Mouse (Mus musculus) MEL (cell line): ENCODE results near the gene Dpf3. TPM values are rescaled to one million over a fixed set of nuclear protein-coding genes. Genes with fewer than 3 reads are reported as not detected.

Source experiments
- DNase-seq: peaks from one replicate; pipeline ENCODE4 v3.0.0; 2011; ENCODE audit warnings: low read depth, low spot score
- H3K27ac ChIP-seq: 2 replicates; pipeline ENCODE4 v1.5.1; 2012; ENCODE audit warnings: low read depth, mild to moderate bottlenecking, control low read depth, low read length, moderate library complexity; ENCODE audit not compliant: control insufficient read depth
- H3K27me3 ChIP-seq, 2 experiments: fragments of 150-350 bp in 1 of 2; sonication (generic) in 1 of 2; 2 replicates each; pipeline ENCODE4 v1.6.1; 2012; ENCODE audit warnings: low read length in 2 of 2, mild to moderate bottlenecking in 2 of 2, improper control_type of control experiment in 1 of 2, moderate library complexity in 1 of 2; ENCODE audit not compliant: insufficient read depth in 2 of 2, control insufficient read depth in 1 of 2
- H3K36me3 ChIP-seq, 2 experiments: 2 replicates each; pipeline ENCODE4 v1.6.1; 2012 to 2014; ENCODE audit warnings: low read length in 2 of 2, improper control_type of control experiment in 1 of 2, inconsistent platforms in 1 of 2, mild to moderate bottlenecking in 1 of 2; ENCODE audit not compliant: insufficient read depth in 2 of 2, control insufficient read depth in 1 of 2
- H3K4me1 ChIP-seq, 2 experiments: fragments of 150-350 bp in 1 of 2; sonication (generic) in 1 of 2; 2 replicates each; pipeline ENCODE4 v1.6.1; 2012; ENCODE audit warnings: low read length in 2 of 2, improper control_type of control experiment in 1 of 2, mild to moderate bottlenecking in 1 of 2; ENCODE audit not compliant: insufficient read depth in 2 of 2, control insufficient read depth in 1 of 2
- H3K4me3 ChIP-seq, 2 experiments: fragments of 150-350 bp in 1 of 2; sonication (generic) in 1 of 2; 2 replicates each; pipeline ENCODE4 v1.5.1; 2012; ENCODE audit warnings: low read depth in 2 of 2, low read length in 2 of 2, mild to moderate bottlenecking in 2 of 2, moderate library complexity in 2 of 2, control low read depth in 1 of 2, improper control_type of control experiment in 1 of 2; ENCODE audit not compliant: control insufficient read depth in 1 of 2, insufficient read depth in 1 of 2
- H3K79me2 ChIP-seq: 2 replicates; pipeline ENCODE4 v1.6.1; 2012; ENCODE audit warnings: mild to moderate bottlenecking, low read length, moderate library complexity; ENCODE audit not compliant: control insufficient read depth, poor library complexity, insufficient read depth
- H3K9ac ChIP-seq: 2 replicates; pipeline ENCODE4 v1.6.1; 2012; ENCODE audit warnings: low read depth, mild to moderate bottlenecking, control low read depth, low read length, moderate library complexity; ENCODE audit not compliant: control insufficient read depth, poor library complexity, severe bottlenecking
- H3K9me3 ChIP-seq: fragments of 150-350 bp; sonication (generic); replicated peaks from 2 replicates; pipeline ENCODE4 v1.6.1; 2012; ENCODE audit warnings: mild to moderate bottlenecking, low read length, improper control_type of control experiment, moderate library complexity; ENCODE audit not compliant: insufficient read depth
- BHLHE40 ChIP-seq: IDR thresholded peaks from 2 replicates; pipeline ENCODE4 v1.6.1; 2012; ENCODE audit warnings: low read depth, mild to moderate bottlenecking, inconsistent platforms, low read length, improper control_type of control experiment, borderline replicate concordance
- E2F4 ChIP-seq: IDR thresholded peaks from 2 replicates; pipeline ENCODE4 v1.6.1; 2011; ENCODE audit warnings: low read depth, low read length, improper control_type of control experiment, borderline replicate concordance
- EP300 ChIP-seq, 2 experiments: IDR thresholded peaks; 2 replicates each; pipeline ENCODE4 v1.6.1; 2011; ENCODE audit warnings: improper control_type of control experiment in 2 of 2, low read length in 2 of 2, low read depth in 1 of 2, mild to moderate bottlenecking in 1 of 2
- GABPA ChIP-seq: IDR thresholded peaks from 2 replicates; pipeline ENCODE4 v1.6.1; 2012; ENCODE audit warnings: low read depth, mild to moderate bottlenecking, inconsistent platforms, low read length, improper control_type of control experiment, moderate library complexity
- GATA1 ChIP-seq: IDR thresholded peaks from 2 replicates; pipeline ENCODE4 v1.6.1; 2011; ENCODE audit warnings: low read depth, low read length, improper control_type of control experiment
- HCFC1 ChIP-seq: IDR thresholded peaks from 2 replicates; pipeline ENCODE4 v1.6.1; 2012; ENCODE audit warnings: low read depth, mild to moderate bottlenecking, inconsistent platforms, low read length, improper control_type of control experiment, moderate library complexity
- JUND ChIP-seq: IDR thresholded peaks from 2 replicates; pipeline ENCODE4 v1.6.1; 2011; ENCODE audit warnings: low read depth, mild to moderate bottlenecking, improper control_type of control experiment, low read length
- KAT2A ChIP-seq: conservative IDR thresholded peaks from 2 replicates; pipeline ENCODE4 v1.6.1; 2012; ENCODE audit warnings: low read depth, low read length, improper control_type of control experiment, inconsistent platforms
- MAFK ChIP-seq: IDR thresholded peaks from 2 replicates; pipeline ENCODE4 v1.6.1; 2011; ENCODE audit warnings: low read depth, mild to moderate bottlenecking, low read length, improper control_type of control experiment, borderline replicate concordance
- MAX ChIP-seq: IDR thresholded peaks from 2 replicates; pipeline ENCODE4 v1.6.1; 2011; ENCODE audit warnings: low read length, improper control_type of control experiment
- MYB ChIP-seq: IDR thresholded peaks from 2 replicates; pipeline ENCODE4 v1.6.1; 2011; ENCODE audit warnings: mild to moderate bottlenecking, low read depth, low read length, improper control_type of control experiment
- MYC ChIP-seq: IDR thresholded peaks from 2 replicates; pipeline ENCODE4 v1.6.1; 2011; ENCODE audit warnings: low read depth, mild to moderate bottlenecking, low read length, improper control_type of control experiment, moderate library complexity
- POLR2AphosphoS2 ChIP-seq: IDR thresholded peaks from 2 replicates; pipeline ENCODE4 v1.6.1; 2011; ENCODE audit warnings: low read length, improper control_type of control experiment
- RAD21 ChIP-seq: IDR thresholded peaks from 2 replicates; pipeline ENCODE4 v1.6.1; 2011; ENCODE audit warnings: mild to moderate bottlenecking, low read depth, low read length, improper control_type of control experiment
- UBTF ChIP-seq: IDR thresholded peaks from 2 replicates; pipeline ENCODE4 v1.6.1; 2012; ENCODE audit warnings: low read depth, mild to moderate bottlenecking, inconsistent platforms, low read length, improper control_type of control experiment, moderate library complexity, borderline replicate concordance; ENCODE audit not compliant: insufficient read depth
- USF2 ChIP-seq, 2 experiments: IDR thresholded peaks; 2 replicates each; pipeline ENCODE4 v1.6.1; 2011 to 2012; ENCODE audit warnings: improper control_type of control experiment in 2 of 2, low read length in 2 of 2, borderline replicate concordance in 1 of 2, inconsistent platforms in 1 of 2, low read depth in 1 of 2, mild to moderate bottlenecking in 1 of 2; ENCODE audit not compliant: insufficient read depth in 1 of 2
- ZMIZ1 ChIP-seq: IDR thresholded peaks from 2 replicates; pipeline ENCODE4 v1.6.1; 2012; ENCODE audit warnings: low read depth, mild to moderate bottlenecking, inconsistent platforms, low read length, improper control_type of control experiment, moderate library complexity
- ZNF384 ChIP-seq: IDR thresholded peaks from 2 replicates; pipeline ENCODE4 v1.6.1; 2012; ENCODE audit warnings: low read depth, mild to moderate bottlenecking, inconsistent platforms, low read length, improper control_type of control experiment
- polyA plus RNA-seq, 2 experiments: library from polyadenylated mRNA; stranded (reverse) in 1 of 2; unstranded in 1 of 2; fragments of >175 nt in 1 of 2; fragments of >200 nt in 1 of 2; gene quantifications; 2 replicates each; pipeline versions ENCODE4 v1.2.1 to v1.2.4; 2012; ENCODE audit warnings: low replicate concordance in 2 of 2, low read depth in 1 of 2; ENCODE audit not compliant: insufficient read length in 2 of 2, insufficient read depth in 1 of 2, missing spikeins in 1 of 2
- total RNA-seq: library from RNA; depleted of rRNA; stranded (reverse); fragments of 300-350 nt; gene quantifications from 2 replicates; pipeline ENCODE4 v1.2.3, GENCODE M21; 2012

The Dpf3 gene
- total and polyA plus RNA-seq, 3 experiments, result 4.2 to 6.8 TPM; not detected in 1

DNA sequence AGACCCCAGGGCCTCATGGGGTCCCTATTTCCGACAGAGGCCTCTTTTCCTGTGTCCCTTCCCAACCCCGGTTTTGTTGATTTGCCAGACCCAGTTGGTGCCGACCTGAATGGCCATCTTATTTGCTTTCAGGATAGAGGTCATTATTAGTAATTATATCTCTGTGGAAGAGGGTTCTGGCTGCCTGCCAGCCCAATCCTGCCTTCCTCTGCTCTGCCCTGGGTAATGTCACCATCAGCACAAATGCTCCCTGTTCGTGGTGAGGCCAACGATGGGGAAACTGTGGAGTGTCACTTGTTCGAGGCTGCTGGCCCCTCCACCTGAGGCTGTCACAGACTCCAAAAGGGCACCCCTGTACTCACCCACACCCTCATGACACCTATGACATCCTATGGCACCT lies 278.1 kb downstream of the Dpf3 start:
- Histone ChIP-seq H3K36me3 (no peaks in the 10 kb centered on the region), H3K9me3 (no peaks in the 10 kb centered on the region), H3K4me1 (no peaks in the 10 kb centered on the region), H3K79me2 (no peaks in the 10 kb centered on the region), H3K4me3 (no peak overlapping the region), H3K9ac (no peak overlapping the region), H3K27ac (no peak overlapping the region), H3K27me3 (peaks cover 0 to 3% of the 10 kb centered on the region in 2 experiments; a peak in 1 of 4 replicates)
- no peak for DNase-seq
- TF ChIP-seq MYB (no peak), MYC (no peak), EP300 (IDR thresholded peaks at IDR 0.05; ENCODE audit: low read depth in 1 of 2, low read length in 2 of 2) (no peak), MAX (no peak), JUND (no peak), GATA1 (no peak), HCFC1 (no peak), ZNF384 (no peak), UBTF (no peak), BHLHE40 (no peak), POLR2AphosphoS2 (no peak), E2F4 (no peak), RAD21 (no peak), KAT2A (no peak), ZMIZ1 (no peak), GABPA (no peak), USF2 (IDR thresholded peaks at IDR 0.05; ENCODE audit: borderline replicate concordance in 1 of 2, insufficient read depth in 1 of 2, low read depth in 1 of 2, low read length in 2 of 2) (no peak)

DNA sequence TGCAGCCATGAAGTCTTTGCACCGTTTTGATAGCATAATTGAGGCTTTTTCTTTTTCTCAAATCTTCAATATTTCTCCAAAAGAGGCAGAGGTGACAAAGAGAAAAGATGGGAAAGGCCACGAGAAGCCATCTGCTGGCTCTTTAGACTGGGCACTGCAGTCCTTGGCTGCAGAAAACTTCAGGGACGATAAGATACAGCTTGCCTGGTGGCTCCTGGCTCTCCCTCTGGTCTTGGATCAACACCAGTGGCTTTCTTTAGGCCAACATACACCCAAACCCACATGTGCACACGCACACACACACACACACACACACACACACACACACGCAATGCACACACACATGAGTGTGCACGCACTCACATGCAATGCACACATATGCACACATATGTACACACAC lies 278.7 kb downstream of the Dpf3 start:
- H3K27ac ChIP-seq, result no peak overlapping the region
- H3K27me3 ChIP-seq, result peaks cover 0 to 3% of the 10 kb centered on the region in 2 experiments; a peak in 1 of 4 replicates
- H3K4me3 ChIP-seq, result no peak overlapping the region
- no peaks in the 10 kb centered on the region for H3K9me3 ChIP-seq
- no peak overlapping the region for H3K9ac ChIP-seq
- H3K36me3 ChIP-seq, result no peaks in the 10 kb centered on the region
- TF ChIP-seq MAFK (no peak), UBTF (no peak), HCFC1 (no peak)
- TF ChIP-seq, all 39 proteins: peak for 0
- no peak for DNase-seq
- H3K79me2 ChIP-seq, result no peaks in the 10 kb centered on the region
- no peaks in the 10 kb centered on the region for H3K4me1 ChIP-seq
